Mouse (Mus musculus) stomach, embryonic 16.5 days (tissue): ENCODE measurements around the gene Ift57. TPM values are rescaled to one million over a fixed set of nuclear protein-coding genes. Genes with fewer than 3 reads are reported as not detected.

Experiments
- ATAC-seq: fragments of 200-750 bp; cut with Nextera tagmentation; 2 replicates; pipeline ENCODE4 v1.8.0; 2017; ENCODE audit warnings: moderate number of reproducible peaks, moderate TSS enrichment; ENCODE audit not compliant: insufficient read depth, low FRiP score
- H3K27ac ChIP-seq: fragments of 300-500 bp; sonication (generic); 2 replicates; pipeline ENCODE4 v1.5.1; 2014; ENCODE audit warnings: low read length
- H3K27me3 ChIP-seq: fragments of 300-500 bp; sonication (generic); 2 replicates; pipeline ENCODE4 v1.6.1; 2014; ENCODE audit warnings: low read length, control low read depth, mixed read lengths; ENCODE audit not compliant: control insufficient read depth, insufficient read depth
- H3K36me3 ChIP-seq: fragments of 300-500 bp; sonication (generic); 2 replicates; pipeline ENCODE4 v1.6.1; 2014; ENCODE audit warnings: low read length; ENCODE audit not compliant: control insufficient read depth, insufficient read depth
- H3K4me1 ChIP-seq: fragments of 300-500 bp; sonication (generic); 2 replicates; pipeline ENCODE4 v1.6.1; 2014; ENCODE audit warnings: low read length, control low read depth, mixed read lengths; ENCODE audit not compliant: control insufficient read depth, insufficient read depth
- H3K4me2 ChIP-seq: fragments of 300-500 bp; sonication (generic); 2 replicates; pipeline ENCODE4 v1.6.1; 2014; ENCODE audit warnings: low read depth, low read length, mixed read lengths
- H3K4me3 ChIP-seq: fragments of 300-500 bp; sonication (generic); replicated peaks from 2 replicates; pipeline ENCODE4 v1.5.1; 2014; ENCODE audit warnings: mild to moderate bottlenecking, low read length
- H3K9ac ChIP-seq: fragments of 300-500 bp; sonication (generic); 2 replicates; pipeline ENCODE4 v1.6.1; 2014; ENCODE audit warnings: low read length
- H3K9me3 ChIP-seq: fragments of 300-500 bp; sonication (generic); replicated peaks from 2 replicates; pipeline ENCODE4 v1.6.1; 2016; ENCODE audit warnings: low read length, control low read depth; ENCODE audit not compliant: control insufficient read depth
- WGBS: fragments of 180-500 bp; shearing (Covaris S2); extraction: QIAGEN DNeasy Blood & Tissue Kit; methylation state at CpG from one replicate; pipeline ENCODE4 v1.1.7; 2014; 5-methylcytosine and 5-hydroxymethylcytosine counted together
- polyA plus RNA-seq: library from polyadenylated mRNA; unstranded; fragments of >200 nt; fragmentation: Nextera tagmentation; extraction: Ambion mirVana; gene quantifications from 2 replicates; pipeline ENCODE4 v1.2.1, GENCODE M21; 2015

The Ift57 gene
- polyA plus RNA-seq = 15.8 and 19.5 TPM in 2 replicates

- Histone ChIP-seq H3K9me3 (no peaks in the 10 kb centered on the region), H3K27ac (peak within 1 kb of the TSS; percentile 58; the same call in 1 of the 2 replicates), H3K4me1 (no peaks in the 10 kb centered on the region), H3K9ac (peak within 1 kb of the TSS; percentile 80), H3K4me3 (peak within 1 kb of the TSS; percentile 88), H3K4me2 (peak within 1 kb of the TSS; percentile 90), H3K36me3 (no peaks in the 10 kb centered on the region), H3K27me3 (no peaks in the 10 kb centered on the region)
- peak; percentile 100 for ATAC-seq
- 2% methylated on average over 53 of the region's 53 CpGs for whole genome bisulfite sequencing
Measured at GRCm38 (mm10) chr16:49698620-49699525, at the start of gene Ift57. Ift57 (plus strand) TSS chr16:49699233.

- Histone ChIP-seq H3K4me3 (no peak overlapping the region), H3K27ac (no peak overlapping the region), H3K9ac (no peak overlapping the region), H3K4me1 (no peaks in the 10 kb centered on the region), H3K36me3 (no peaks in the 10 kb centered on the region), H3K27me3 (no peaks in the 10 kb centered on the region), H3K4me2 (no peak overlapping the region), H3K9me3 (no peaks in the 10 kb centered on the region)
- 82% methylated on average over 4 of the region's 4 CpGs for WGBS
- no peak for ATAC-seq
Measured at GRCm38 (mm10) chr16:49657182-49657581, 41.9 kb upstream of the Ift57 start.

GRCm38 (mm10) chr16:49658029-49658428 is 41.0 kb upstream of the Ift57 start:
- no peak overlapping the region for H3K4me2 ChIP-seq
- 76% methylated on average over 5 of the region's 5 CpGs for WGBS
- H3K9me3 ChIP-seq = no peaks in the 10 kb centered on the region
- no peak overlapping the region for H3K9ac ChIP-seq
- H3K27me3 ChIP-seq = no peaks in the 10 kb centered on the region
- no peak overlapping the region for H3K4me3 ChIP-seq
- no peak for ATAC-seq
- no peaks in the 10 kb centered on the region for H3K36me3 ChIP-seq
- H3K27ac ChIP-seq = no peak overlapping the region
- no peaks in the 10 kb centered on the region for H3K4me1 ChIP-seq

- Histone ChIP-seq H3K36me3 (no peaks in the 10 kb centered on the region), H3K4me3 (no peak overlapping the region), H3K27me3 (no peaks in the 10 kb centered on the region), H3K27ac (no peak overlapping the region), H3K4me1 (no peaks in the 10 kb centered on the region), H3K9me3 (no peaks in the 10 kb centered on the region), H3K4me2 (no peak overlapping the region), H3K9ac (no peak overlapping the region)
- no peak for ATAC-seq
- WGBS = 72% methylated on average over 2 of the region's 2 CpGs
Measured at GRCm38 (mm10) chr16:49659131-49659530, 39.9 kb upstream of the Ift57 start.

- Histone ChIP-seq H3K4me3 (no peak overlapping the region), H3K4me1 (no peaks in the 10 kb centered on the region), H3K27me3 (no peaks in the 10 kb centered on the region), H3K4me2 (no peak overlapping the region), H3K9me3 (no peaks in the 10 kb centered on the region), H3K36me3 (no peaks in the 10 kb centered on the region), H3K9ac (no peak overlapping the region), H3K27ac (no peak overlapping the region)
- no peak for ATAC-seq
- 91% methylated on average over 3 of the region's 3 CpGs for WGBS
Measured at GRCm38 (mm10) chr16:49660111-49660510, 38.9 kb upstream of the Ift57 start.

GRCm38 (mm10) chr16:49662201-49662600 is 36.8 kb upstream of the Ift57 start:
- Histone ChIP-seq H3K4me1 (no peaks in the 10 kb centered on the region), H3K36me3 (no peaks in the 10 kb centered on the region), H3K9ac (no peak overlapping the region), H3K4me3 (no peak overlapping the region), H3K9me3 (no peaks in the 10 kb centered on the region), H3K27ac (no peak overlapping the region), H3K4me2 (no peak overlapping the region), H3K27me3 (no peaks in the 10 kb centered on the region)
- ATAC-seq = no peak
- 86% methylated on average over 6 of the region's 6 CpGs for WGBS

- ATAC-seq = no peak
- Histone ChIP-seq H3K4me1 (no peaks in the 10 kb centered on the region), H3K36me3 (no peaks in the 10 kb centered on the region), H3K9ac (no peak overlapping the region), H3K4me3 (no peak overlapping the region), H3K4me2 (no peak overlapping the region), H3K27ac (no peak overlapping the region), H3K27me3 (no peaks in the 10 kb centered on the region), H3K9me3 (no peaks in the 10 kb centered on the region)
- 79% methylated on average over 7 of the region's 7 CpGs for WGBS
Measured at GRCm38 (mm10) chr16:49664677-49665076, 34.4 kb upstream of the Ift57 start.

GRCm38 (mm10) chr16:49679666-49680065 is 19.4 kb upstream of the Ift57 start:
- no peaks in the 10 kb centered on the region for H3K27me3 ChIP-seq
- H3K9ac ChIP-seq = no peak overlapping the region
- H3K27ac ChIP-seq = no peak overlapping the region
- ATAC-seq = no peak
- no peaks in the 10 kb centered on the region for H3K9me3 ChIP-seq
- H3K4me1 ChIP-seq = no peaks in the 10 kb centered on the region
- no peak overlapping the region for H3K4me3 ChIP-seq
- WGBS = 72% methylated on average over 6 of the region's 6 CpGs
- no peaks in the 10 kb centered on the region for H3K36me3 ChIP-seq
- no peak overlapping the region for H3K4me2 ChIP-seq

GRCm38 (mm10) chr16:49684961-49685360 is 14.1 kb upstream of the Ift57 start:
- H3K27me3 ChIP-seq = no peaks in the 10 kb centered on the region
- H3K27ac ChIP-seq = no peak overlapping the region

More at GRCm38 (mm10) chr16:49684961-49685360, 14.1 kb upstream of the Ift57 start:
- no peak overlapping the region for H3K9ac ChIP-seq
- no peak for ATAC-seq
- 73% methylated on average over 4 of the region's 4 CpGs for WGBS
- no peak overlapping the region for H3K4me2 ChIP-seq
- H3K36me3 ChIP-seq = no peaks in the 10 kb centered on the region
- no peak overlapping the region for H3K4me3 ChIP-seq
- no peaks in the 10 kb centered on the region for H3K9me3 ChIP-seq
- no peaks in the 10 kb centered on the region for H3K4me1 ChIP-seq
